Mouse (Mus musculus) intestine, embryonic 16.5 days (tissue): ENCODE measurements at regions not wholly inside any gene's neighbourhood (a gene's known extent, or its start where the extent isn't known, plus 50 kb on each side); places are given as distances from the start of the nearest gene placed in this dataset.

Experiments used
- ATAC-seq: fragments of 200-750 bp; cut with Nextera tagmentation; 2 replicates; pipeline ENCODE4 v1.8.0; 2017; ENCODE audit warnings: moderate TSS enrichment, moderate library complexity
- H3K27ac ChIP-seq: fragments of 300-500 bp; sonication (generic); 2 replicates; pipeline ENCODE4 v1.5.1; 2014; ENCODE audit warnings: mild to moderate bottlenecking, low read length
- H3K27me3 ChIP-seq: fragments of 300-500 bp; sonication (generic); replicated peaks from 2 replicates; pipeline ENCODE4 v1.6.1; 2014; ENCODE audit warnings: low read length, control low read depth, mixed read lengths; ENCODE audit not compliant: control insufficient read depth, insufficient read depth
- H3K36me3 ChIP-seq: fragments of 300-500 bp; sonication (generic); 2 replicates; pipeline ENCODE4 v1.6.1; 2014; ENCODE audit warnings: low read length, control low read depth; ENCODE audit not compliant: control insufficient read depth, insufficient read depth
- H3K4me1 ChIP-seq: fragments of 300-500 bp; sonication (generic); 2 replicates; pipeline ENCODE4 v1.6.1; 2014; ENCODE audit warnings: low read length, control low read depth, mixed read lengths; ENCODE audit not compliant: control insufficient read depth, insufficient read depth
- H3K4me2 ChIP-seq: fragments of 300-500 bp; sonication (generic); 2 replicates; pipeline ENCODE4 v1.6.1; 2014; ENCODE audit warnings: low read depth, low read length, control low read depth
- H3K4me3 ChIP-seq: fragments of 300-500 bp; sonication (generic); 2 replicates; pipeline ENCODE4 v1.5.1; 2014; ENCODE audit warnings: mild to moderate bottlenecking, low read length
- H3K9ac ChIP-seq: fragments of 300-500 bp; sonication (generic); 2 replicates; pipeline ENCODE4 v1.6.1; 2014; ENCODE audit warnings: low read depth, low read length
- H3K9me3 ChIP-seq: fragments of 300-500 bp; sonication (generic); 2 replicates; pipeline ENCODE4 v1.6.1; 2016; ENCODE audit warnings: low read length, control low read depth; ENCODE audit not compliant: control insufficient read depth
- WGBS: fragments of 180-500 bp; shearing (Covaris S2); extraction: QIAGEN DNeasy Blood & Tissue Kit; methylation state at CpG from one replicate; pipeline ENCODE4 v1.1.7; 2014; 5-methylcytosine and 5-hydroxymethylcytosine counted together

DNA sequence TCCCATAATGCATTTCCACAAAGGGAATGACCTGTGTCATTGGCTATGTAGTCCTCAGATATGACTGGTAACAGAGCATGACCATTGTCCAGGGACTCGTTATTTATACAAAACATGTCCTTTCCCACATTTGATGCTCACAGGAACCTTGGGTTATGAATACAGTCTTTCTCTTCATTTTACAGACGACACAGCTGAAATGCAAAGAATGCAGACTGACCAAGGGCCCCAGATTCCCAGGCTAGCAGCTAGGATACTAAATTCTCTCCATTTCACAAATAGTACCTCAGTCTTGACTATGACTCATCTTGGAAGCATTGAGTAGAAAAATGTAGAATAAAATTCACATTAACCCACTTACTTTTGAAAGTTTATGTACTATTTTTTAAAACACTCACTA lies 182.7 kb upstream of the Sox4 start:
- no peak overlapping the region for H3K27ac ChIP-seq
- H3K27me3 ChIP-seq: no peaks in the 10 kb centered on the region
- H3K4me1 ChIP-seq: no peaks in the 10 kb centered on the region
- ATAC-seq: no peak
- no peak overlapping the region for H3K4me2 ChIP-seq
- H3K9ac ChIP-seq: no peak overlapping the region
- no peaks in the 10 kb centered on the region for H3K9me3 ChIP-seq
- H3K4me3 ChIP-seq: no peak overlapping the region
- 75% methylated on average over 2 of the region's 2 CpGs for whole genome bisulfite sequencing
- no peaks in the 10 kb centered on the region for H3K36me3 ChIP-seq

DNA sequence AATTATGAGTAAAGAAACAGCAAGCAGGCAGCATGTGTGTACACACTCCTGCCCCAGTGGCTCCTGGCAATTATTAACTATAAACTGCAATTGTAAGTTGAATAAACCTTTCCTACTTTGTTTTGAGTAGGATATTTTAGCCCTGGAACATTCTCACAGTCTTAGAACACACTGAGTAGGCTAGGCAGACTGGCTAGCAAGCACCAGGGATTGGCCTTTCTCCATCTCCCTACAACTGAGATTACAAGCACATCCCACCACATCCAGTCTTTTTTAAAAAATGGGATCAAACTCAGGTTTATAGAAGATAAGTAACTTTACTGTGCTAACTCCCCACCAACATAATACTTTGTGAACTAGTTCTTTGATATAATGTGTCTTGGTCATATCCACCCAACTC lies 174.0 kb upstream of the Sox4 start:
- no peak overlapping the region for H3K9ac ChIP-seq
- H3K27me3 ChIP-seq: no peaks in the 10 kb centered on the region
- no peaks in the 10 kb centered on the region for H3K9me3 ChIP-seq
- ATAC-seq: no peak
- H3K4me2 ChIP-seq: no peak overlapping the region
- no peaks in the 10 kb centered on the region for H3K4me1 ChIP-seq
- no peaks in the 10 kb centered on the region for H3K36me3 ChIP-seq
- H3K4me3 ChIP-seq: no peak overlapping the region
- no peak overlapping the region for H3K27ac ChIP-seq

DNA sequence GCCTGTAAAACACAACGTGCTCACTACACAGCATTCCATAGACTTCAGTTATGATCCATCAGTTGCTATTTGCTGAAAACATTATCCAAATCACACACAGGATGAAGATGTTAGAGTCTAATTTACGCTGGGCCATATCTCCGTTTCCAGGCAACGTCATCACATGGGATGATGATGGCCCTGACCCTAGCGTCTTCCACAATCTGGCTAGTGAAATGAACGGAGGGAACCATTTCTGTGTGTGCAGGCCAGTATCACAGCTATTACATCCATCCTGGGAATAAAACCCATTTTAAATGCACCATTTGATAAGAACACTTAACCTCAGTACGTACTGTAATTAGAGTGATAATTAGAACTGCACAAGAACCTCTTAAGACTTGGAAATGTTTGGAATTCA lies 170.0 kb upstream of the Sox4 start:
- no peak for ATAC-seq
- no peaks in the 10 kb centered on the region for H3K27me3 ChIP-seq
- no peak overlapping the region for H3K4me2 ChIP-seq
- H3K4me1 ChIP-seq: no peaks in the 10 kb centered on the region
- no peak overlapping the region for H3K9ac ChIP-seq
- no peaks in the 10 kb centered on the region for H3K9me3 ChIP-seq
- 65% methylated on average over 7 of the region's 7 CpGs for WGBS
- no peaks in the 10 kb centered on the region for H3K36me3 ChIP-seq
- H3K4me3 ChIP-seq: no peak overlapping the region
- no peak overlapping the region for H3K27ac ChIP-seq

DNA sequence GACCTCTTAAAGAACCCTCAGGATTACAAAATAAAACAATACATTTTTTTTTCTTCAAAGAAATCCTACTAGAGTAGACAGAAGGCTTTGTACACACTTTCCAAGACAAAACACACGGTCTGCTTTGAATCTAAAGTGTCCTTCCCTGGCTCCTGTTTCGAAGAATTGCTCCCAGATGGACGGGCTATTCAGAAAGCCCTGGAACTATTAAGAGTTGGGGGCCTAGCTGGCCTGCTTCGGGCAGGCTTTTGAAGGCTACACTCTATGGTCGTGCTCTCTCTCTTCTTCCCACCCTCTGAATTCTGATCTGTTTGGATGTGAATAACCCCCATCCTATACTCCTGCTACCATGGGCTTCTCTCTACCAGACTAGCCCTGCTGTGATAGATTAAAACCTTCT lies 167.6 kb upstream of the Sox4 start:
- 84% methylated on average over 5 of the region's 5 CpGs for WGBS
- Histone ChIP-seq H3K9me3 (no peaks in the 10 kb centered on the region), H3K4me1 (no peaks in the 10 kb centered on the region), H3K4me2 (no peak overlapping the region), H3K36me3 (no peaks in the 10 kb centered on the region), H3K9ac (no peak overlapping the region), H3K4me3 (no peak overlapping the region), H3K27ac (no peak overlapping the region), H3K27me3 (no peaks in the 10 kb centered on the region)
- ATAC-seq: no peak

DNA sequence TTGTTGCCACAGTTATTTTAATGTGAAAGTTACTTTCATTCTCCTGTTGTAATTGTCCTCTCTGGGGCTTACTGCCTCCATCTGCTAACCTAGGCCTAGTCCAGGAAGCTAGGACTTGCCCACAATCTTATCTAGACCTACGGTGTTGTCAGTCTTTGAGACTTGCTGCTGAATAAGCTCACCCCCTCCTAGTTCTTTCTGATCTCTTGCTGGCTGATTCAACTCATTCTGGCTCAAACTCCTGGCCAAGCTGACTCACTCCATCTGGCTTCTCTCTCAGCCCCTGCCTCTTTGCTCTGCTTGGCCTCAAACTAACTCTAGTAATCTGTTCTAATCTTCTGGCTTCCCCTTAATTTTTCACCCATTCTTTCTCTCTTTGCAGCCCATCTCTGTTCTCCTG lies 165.8 kb upstream of the Sox4 start:
- Histone ChIP-seq H3K4me2 (no peak overlapping the region), H3K9ac (no peak overlapping the region), H3K9me3 (no peaks in the 10 kb centered on the region), H3K36me3 (no peaks in the 10 kb centered on the region), H3K4me3 (no peak overlapping the region), H3K27me3 (no peaks in the 10 kb centered on the region), H3K27ac (no peak overlapping the region), H3K4me1 (no peaks in the 10 kb centered on the region)
- WGBS: 67% methylated on average over 1 of the region's 1 CpGs
- no peak for ATAC-seq

DNA sequence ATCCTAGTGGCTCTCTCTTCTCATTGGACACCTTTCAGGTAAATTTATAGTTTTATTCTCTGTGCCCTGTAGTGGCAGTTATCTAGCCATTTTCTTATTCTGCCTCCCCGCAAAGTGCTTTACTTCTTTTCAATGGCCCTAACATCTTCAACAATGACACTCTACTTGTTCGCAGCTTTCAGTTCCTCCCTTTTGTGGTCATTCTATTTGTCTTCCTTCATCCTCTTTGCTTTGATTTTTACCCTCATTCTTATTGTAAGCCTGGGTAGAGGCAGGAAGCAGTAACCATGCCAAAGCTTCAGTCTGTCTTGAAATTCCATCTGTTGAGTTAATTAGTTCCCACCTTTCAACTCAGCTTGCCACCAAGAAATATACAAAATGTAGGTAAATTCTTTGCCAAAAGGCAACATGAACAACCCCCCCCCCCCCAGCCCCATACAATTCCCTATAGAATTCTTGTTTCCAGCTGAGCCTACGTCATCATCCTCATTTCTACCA lies 161.5 kb upstream of the Sox4 start:
- no peak overlapping the region for H3K4me3 ChIP-seq
- no peak overlapping the region for H3K9ac ChIP-seq
- H3K27ac ChIP-seq: no peak overlapping the region
- H3K4me1 ChIP-seq: no peaks in the 10 kb centered on the region
- no peak overlapping the region for H3K4me2 ChIP-seq
- no peak for ATAC-seq
- 90% methylated on average over 3 of the region's 3 CpGs for WGBS
- H3K27me3 ChIP-seq: no peaks in the 10 kb centered on the region
- H3K36me3 ChIP-seq: no peaks in the 10 kb centered on the region
- H3K9me3 ChIP-seq: no peaks in the 10 kb centered on the region

DNA sequence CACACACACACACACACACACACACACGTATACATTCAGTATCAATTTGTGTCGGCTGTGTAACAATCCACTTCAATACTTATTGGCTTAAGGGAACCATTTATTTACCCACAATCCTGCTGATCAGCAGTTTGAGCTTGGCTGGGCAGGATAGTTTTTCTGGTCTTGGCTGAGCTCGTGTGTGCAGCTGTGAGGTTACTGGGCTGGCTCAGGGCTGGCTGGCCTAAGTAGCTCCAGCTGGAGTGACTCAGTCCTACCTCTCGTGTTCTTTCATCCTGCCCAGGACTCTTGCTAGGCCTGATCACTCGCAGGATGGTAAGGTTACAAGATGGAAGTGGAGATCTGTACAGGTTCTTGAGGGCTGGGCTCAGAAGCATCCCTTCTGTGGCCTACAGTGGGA lies 156.6 kb upstream of the Sox4 start:
- Histone ChIP-seq H3K4me1 (no peaks in the 10 kb centered on the region), H3K27ac (no peak overlapping the region), H3K4me3 (no peak overlapping the region), H3K36me3 (no peaks in the 10 kb centered on the region), H3K9me3 (no peaks in the 10 kb centered on the region), H3K9ac (no peak overlapping the region), H3K4me2 (no peak overlapping the region), H3K27me3 (no peaks in the 10 kb centered on the region)
- no peak for ATAC-seq
- WGBS: 53% methylated on average over 5 of the region's 5 CpGs

DNA sequence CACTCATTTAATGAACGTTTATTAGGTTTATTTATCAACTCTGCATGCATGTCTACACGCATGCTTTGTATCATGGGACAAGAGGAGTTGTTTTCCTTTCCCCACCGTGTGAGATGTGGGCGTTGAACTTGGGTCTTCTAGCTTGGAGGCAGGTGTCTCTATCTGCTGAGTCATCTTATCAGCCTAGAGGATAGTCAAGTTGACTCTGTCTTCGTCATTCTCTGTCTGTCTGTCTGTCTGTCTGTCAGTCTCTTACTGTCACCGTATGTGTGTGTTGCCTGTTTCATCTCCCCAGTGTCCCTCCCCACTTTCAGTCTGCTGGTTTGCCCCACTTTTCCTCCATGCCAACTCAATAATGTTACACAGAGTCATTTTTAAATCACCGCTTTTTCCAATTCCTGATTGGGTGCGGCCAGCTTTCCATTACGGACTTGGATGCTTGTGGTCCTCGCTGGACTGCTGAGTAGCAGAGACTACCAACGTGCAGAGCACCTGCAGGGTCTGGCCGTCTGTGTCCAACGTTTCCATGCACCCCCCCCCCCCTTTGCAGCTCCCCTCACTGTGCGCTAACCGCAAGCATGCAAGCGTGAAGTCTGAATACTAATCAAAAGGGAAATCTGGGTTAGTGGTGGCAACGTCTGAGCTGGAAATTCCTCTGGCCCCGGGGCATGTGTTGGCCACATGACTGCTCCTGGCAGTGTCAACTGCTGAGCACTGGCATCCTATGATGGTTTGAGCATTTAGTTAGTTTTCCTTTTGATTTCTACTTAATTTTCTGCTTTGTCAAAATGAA lies 155.7 kb upstream of the Sox4 start:
- Histone ChIP-seq H3K27ac (no peak overlapping the region), H3K36me3 (no peaks in the 10 kb centered on the region), H3K4me1 (no peaks in the 10 kb centered on the region), H3K4me2 (no peak overlapping the region), H3K27me3 (no peaks in the 10 kb centered on the region), H3K4me3 (no peak overlapping the region), H3K9ac (no peak overlapping the region), H3K9me3 (no peaks in the 10 kb centered on the region)
- 88% methylated on average over 18 of the region's 18 CpGs for WGBS
- no peak for ATAC-seq

DNA sequence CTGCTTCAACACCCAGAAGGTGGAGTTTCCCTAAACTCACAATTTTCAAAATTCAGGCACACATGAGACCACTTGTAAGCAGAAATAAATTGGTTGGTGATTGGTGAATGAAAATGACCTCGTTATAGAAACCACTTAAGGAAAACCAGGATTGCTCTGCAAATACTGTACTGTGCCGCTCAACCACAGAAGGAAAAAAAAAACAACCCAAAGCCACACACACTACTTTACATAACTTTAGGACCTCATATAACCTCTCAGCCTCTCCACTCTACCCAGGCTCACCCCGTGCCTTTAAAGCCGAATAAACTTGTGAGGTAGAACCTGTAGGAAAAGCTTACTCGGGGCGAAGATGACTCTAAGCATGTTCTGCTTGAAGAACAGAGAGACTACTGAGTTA lies 154.7 kb upstream of the Sox4 start:
- no peak overlapping the region for H3K27ac ChIP-seq
- H3K36me3 ChIP-seq: no peaks in the 10 kb centered on the region
- WGBS: 90% methylated on average over 6 of the region's 6 CpGs
- H3K9me3 ChIP-seq: no peaks in the 10 kb centered on the region
- no peak overlapping the region for H3K4me2 ChIP-seq
- H3K27me3 ChIP-seq: no peaks in the 10 kb centered on the region
- ATAC-seq: no peak
- H3K4me1 ChIP-seq: no peaks in the 10 kb centered on the region
- no peak overlapping the region for H3K4me3 ChIP-seq
- H3K9ac ChIP-seq: no peak overlapping the region

DNA sequence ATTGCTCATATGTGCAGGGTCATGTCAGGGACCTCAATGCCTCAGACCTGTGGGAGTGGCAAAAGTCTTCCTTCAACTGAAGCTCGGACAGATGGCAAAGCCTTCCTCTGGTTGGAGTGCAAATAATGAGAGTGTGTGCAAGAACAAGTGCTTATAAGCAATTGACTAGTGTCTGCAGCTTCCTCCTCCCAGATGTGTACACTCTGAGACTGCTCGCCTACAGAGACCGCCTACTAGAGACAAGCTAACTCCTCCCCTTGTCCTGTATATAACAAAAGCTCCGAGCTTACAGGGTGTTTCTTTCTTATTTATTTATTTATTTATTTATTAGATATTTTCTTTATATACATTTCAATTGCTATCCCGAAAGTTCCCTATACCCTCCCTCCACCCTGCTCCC lies 138.7 kb upstream of the Sox4 start:
- ATAC-seq: peak; percentile 53
- Histone ChIP-seq H3K4me1 (no peaks in the 10 kb centered on the region), H3K27ac (no peak overlapping the region), H3K4me2 (no peak overlapping the region), H3K9me3 (no peaks in the 10 kb centered on the region), H3K9ac (no peak overlapping the region), H3K4me3 (no peak overlapping the region), H3K27me3 (no peaks in the 10 kb centered on the region), H3K36me3 (no peaks in the 10 kb centered on the region)
- 81% methylated on average over 5 of the region's 5 CpGs for WGBS
